Mouse (Mus musculus): Measurements from ENCODE around the gene Cspg4. TPM values are rescaled to one million over a fixed set of nuclear protein-coding genes. Genes with fewer than 3 reads are reported as not detected.

Gene Cspg4
- polyA plus RNA-seq, 1 experiment from 2014 or later: 0.08 TPM

DNA sequence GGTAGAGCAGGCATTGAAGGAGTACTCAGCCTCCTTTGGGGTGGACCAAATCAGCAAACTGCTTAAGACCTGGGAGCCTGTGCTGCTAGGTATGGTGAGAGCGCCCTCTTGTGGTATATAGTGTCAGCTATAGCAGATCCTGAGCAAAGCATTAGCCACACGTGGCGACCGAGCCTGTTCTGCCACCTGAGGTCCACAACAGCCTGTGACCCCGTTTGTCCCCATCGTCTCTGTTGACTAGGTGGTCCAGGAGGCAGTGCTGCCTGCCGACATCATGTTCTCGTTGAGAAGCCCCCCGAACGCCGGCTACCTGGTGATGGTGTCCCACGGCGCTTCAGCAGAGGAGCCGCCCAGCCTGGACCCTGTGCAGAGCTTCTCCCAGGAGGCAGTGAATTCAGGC is 25.0 kb downstream of the Cspg4 start:
- no peak for TF ChIP-seq CTCF (IDR thresholded peaks at IDR 0.05)
- DNase-seq (ENCODE audit: low read depth, low spot score): no peak
- peak; percentile 38 for ATAC-seq

DNA sequence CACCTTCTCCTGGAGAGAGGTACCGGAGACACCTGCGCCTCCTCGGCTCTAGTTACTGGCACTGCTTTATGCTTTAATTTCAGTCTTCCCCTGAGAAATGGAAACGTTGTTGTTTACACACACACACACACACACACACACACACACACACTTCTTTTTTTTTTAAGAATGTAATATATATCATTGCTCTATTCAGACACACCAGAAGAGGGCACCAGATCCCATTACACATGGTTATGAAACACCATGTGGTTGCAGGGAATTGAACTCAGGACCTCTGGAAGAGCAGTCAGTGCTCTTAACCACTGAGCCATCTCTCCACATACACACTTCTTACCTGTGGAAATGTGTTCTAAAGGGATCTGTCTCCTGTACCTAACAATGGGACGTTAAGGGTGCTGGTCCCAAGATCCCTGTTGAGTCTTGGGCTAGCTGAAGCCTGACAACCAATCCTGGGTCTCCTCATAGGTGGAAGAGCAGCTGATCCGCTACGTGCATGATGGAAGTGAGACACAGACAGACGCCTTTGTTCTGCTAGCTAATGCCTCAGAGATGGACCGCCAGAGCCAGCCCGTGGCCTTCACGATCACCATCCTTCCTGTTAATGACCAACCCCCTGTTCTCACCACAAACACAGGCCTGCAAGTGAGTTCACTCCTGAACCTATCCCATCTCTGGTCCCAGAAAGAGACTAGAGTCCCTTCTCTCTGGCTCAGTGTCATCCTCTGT is 25.9 kb downstream of the Cspg4 start:
- TF ChIP-seq CTCF (IDR thresholded peaks at IDR 0.05): no peak
- no peak for ATAC-seq

More for the DNA sequence above, 25.0 kb downstream of the Cspg4 start:
- no peaks in the 10 kb centered on the region for H3K27me3 ChIP-seq
- in situ Hi-C loops (cut with MboI; ENCODE audit: low pct_unique_long_range_greater_than_20kb): loop anchor here (5.0 to 10.0 kb wide), 6 partner anchors 43 to 325 kb away; partner anchors contain the start of gene Man2c1
- CTCF ChIA-PET: interaction anchor here (1.0 to 5.0 kb wide), 7 partner anchors 14 to 58 kb away, joined by 3 to 32 read pairs (median 6); partner anchors contain the start of gene Snx33
- POLR2A ChIA-PET: interaction anchor here (0.6 to 0.9 kb wide), 3 partner anchors 28 to 45 kb away, joined by 3 to 5 read pairs (median 4); no protein-coding TSS in a partner anchor

GRCm38 (mm10) chr9:56891517-56892011 is 26.7 kb downstream of the Cspg4 start:
- no peak for TF ChIP-seq CTCF (IDR thresholded peaks at IDR 0.05)
- DNase-seq (ENCODE audit: low read depth, low spot score) (no peak), ATAC-seq (peak; percentile 18)
- in situ Hi-C loops (cut with MboI; ENCODE audit: low pct_unique_long_range_greater_than_20kb): loop anchor here (5.0 to 10.0 kb wide), 4 partner anchors 53 to 323 kb away; partner anchors contain the start of gene Man2c1
- no peaks in the 10 kb centered on the region for H3K27me3 ChIP-seq
- ChIA-PET POLR2A (interaction anchor here (1.2 to 1.5 kb wide), 2 partner anchors 36 to 59 kb away, joined by 4 to 6 read pairs; partner anchors contain the start of genes Snupn and Snx33), CTCF (interaction anchor here (0.7 to 4.4 kb wide), 15 partner anchors 34 to 329 kb away, joined by 3 to 32 read pairs (median 3); partner anchors contain the start of genes Imp3, Man2c1, Snupn and Snx33)

More for the DNA sequence above, 25.9 kb downstream of the Cspg4 start:
- ChIA-PET POLR2A (interaction anchor here (1.2 to 1.5 kb wide), 2 partner anchors 37 to 60 kb away, joined by 4 to 6 read pairs; partner anchors contain the start of genes Snupn and Snx33), CTCF (interaction anchor here (0.7 to 5.0 kb wide), 15 partner anchors 32 to 240 kb away, joined by 3 to 32 read pairs (median 5); partner anchors contain the start of genes Imp3, Man2c1, Snupn and Snx33)
- in situ Hi-C loops (cut with MboI; ENCODE audit: low pct_unique_long_range_greater_than_20kb): loop anchor here (5.0 to 10.0 kb wide), 4 partner anchors 54 to 324 kb away; partner anchors contain the start of gene Man2c1
- DNase-seq (ENCODE audit: low read depth, low spot score): no peak
- H3K27me3 ChIP-seq: no peaks in the 10 kb centered on the region

DNA sequence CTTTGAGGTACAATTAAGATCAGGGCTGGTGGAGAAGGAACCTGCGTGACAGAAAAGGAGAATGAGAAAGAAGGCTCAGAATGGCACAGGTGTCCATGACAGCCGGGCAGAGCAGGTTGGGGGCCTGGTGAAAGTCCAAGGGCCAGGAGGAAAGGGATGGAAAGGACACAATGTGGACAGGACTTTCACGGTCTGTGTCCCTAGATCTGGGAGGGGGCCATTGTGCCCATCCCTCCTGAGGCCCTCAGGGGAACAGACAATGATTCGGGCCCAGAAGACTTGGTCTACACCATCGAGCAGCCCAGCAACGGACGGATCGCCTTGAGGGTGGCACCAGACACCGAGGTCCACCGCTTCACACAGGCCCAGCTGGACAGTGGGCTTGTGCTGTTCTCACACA is 27.3 kb downstream of the Cspg4 start:
- in situ Hi-C loops (cut with MboI; ENCODE audit: low pct_unique_long_range_greater_than_20kb): loop anchor here (5.0 to 10.0 kb wide), 4 partner anchors 53 to 323 kb away; partner anchors contain the start of gene Man2c1
- POLR2A ChIA-PET: interaction anchor here (1.2 to 1.9 kb wide), 3 partner anchors 33 to 59 kb away, joined by 4 to 6 read pairs (median 6); partner anchors contain the start of genes Snupn and Snx33
- TF ChIP-seq CTCF (IDR thresholded peaks at IDR 0.05): no peak
- no peak for DNase-seq (ENCODE audit: low read depth, low spot score)
- CTCF ChIA-PET: interaction anchor here (0.7 to 4.4 kb wide), 13 partner anchors 33 to 329 kb away, joined by 3 to 32 read pairs (median 4); partner anchors contain the start of genes Imp3, Man2c1, Snupn and Snx33
- ATAC-seq: no peak
- no peaks in the 10 kb centered on the region for H3K27me3 ChIP-seq

GRCm38 (mm10) chr9:56893313-56893712 is 28.5 kb downstream of the Cspg4 start:
- in situ Hi-C loops (cut with MboI; ENCODE audit: low pct_unique_long_range_greater_than_20kb): loop anchor here (5.0 to 10.0 kb wide), 4 partner anchors 51 to 321 kb away; partner anchors contain the start of gene Man2c1
- CTCF ChIA-PET: interaction anchor here (0.9 to 3.0 kb wide), 7 partner anchors 30 to 326 kb away, joined by 3 to 16 read pairs (median 5); partner anchors contain the start of genes Man2c1, Snupn and Snx33
- ATAC-seq (no peak), DNase-seq (ENCODE audit: low read depth, low spot score) (no peak)
- no peak for TF ChIP-seq CTCF (IDR thresholded peaks at IDR 0.05)
- no peaks in the 10 kb centered on the region for H3K27me3 ChIP-seq
- POLR2A ChIA-PET: interaction anchor here (1.3 to 1.9 kb wide), 2 partner anchors 31 to 35 kb away, joined by 3 to 6 read pairs; partner anchors contain the start of gene Snx33

DNA sequence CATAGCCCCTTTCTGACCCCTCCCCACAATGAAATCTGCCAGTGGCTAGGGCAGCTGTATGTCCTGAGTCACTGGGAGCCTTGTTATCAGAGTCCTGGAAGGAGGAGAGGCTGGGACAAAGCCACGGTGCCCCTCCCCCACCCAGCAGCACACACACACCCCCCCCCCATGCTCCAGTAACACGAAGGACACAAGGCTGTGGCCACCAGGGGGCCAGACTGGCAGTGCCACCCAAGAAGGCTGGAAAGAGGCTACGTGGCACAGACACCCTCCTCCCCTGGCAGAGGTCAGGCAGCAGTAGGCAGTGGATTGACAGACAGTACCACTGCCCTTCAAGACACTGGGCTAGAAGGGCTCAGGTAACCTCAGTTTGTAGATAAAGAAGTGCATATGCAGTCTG is 29.2 kb downstream of the Cspg4 start:
- no peak for TF ChIP-seq CTCF (IDR thresholded peaks at IDR 0.05)
- H3K27me3 ChIP-seq: no peaks in the 10 kb centered on the region
- DNase-seq (ENCODE audit: low read depth, low spot score) (no peak), ATAC-seq (no peak)
- POLR2A ChIA-PET: interaction anchor here (1.3 to 1.9 kb wide), 2 partner anchors 31 to 34 kb away, joined by 3 to 6 read pairs; partner anchors contain the start of gene Snx33
- CTCF ChIA-PET: interaction anchor here (0.9 to 2.9 kb wide), 5 partner anchors 29 to 57 kb away, joined by 3 to 10 read pairs (median 5); partner anchors contain the start of genes Snupn and Snx33
- in situ Hi-C loops (cut with MboI; ENCODE audit: low pct_unique_long_range_greater_than_20kb): loop anchor here (5.0 to 10.0 kb wide), 4 partner anchors 51 to 321 kb away; partner anchors contain the start of gene Man2c1

DNA sequence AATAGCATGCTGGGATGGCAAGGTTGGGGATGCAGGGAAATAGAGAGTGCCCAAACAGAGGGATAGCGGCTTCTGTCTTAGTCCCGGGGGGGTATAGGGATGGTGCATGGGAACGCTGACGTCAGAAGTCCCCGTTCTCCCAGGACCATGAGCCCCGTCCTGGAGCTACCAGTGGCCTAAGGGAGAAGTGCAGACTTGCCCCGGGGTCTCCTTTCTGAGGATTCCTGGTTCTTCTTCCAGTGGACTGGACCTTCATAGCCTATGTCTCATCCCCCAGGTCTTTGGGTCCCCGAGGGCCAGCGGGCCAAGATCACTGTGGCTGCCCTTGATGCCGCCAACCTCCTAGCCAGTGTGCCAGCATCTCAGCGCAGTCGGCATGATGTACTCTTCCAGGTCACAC is 31.9 kb downstream of the Cspg4 start:
- ATAC-seq (no peak), DNase-seq (ENCODE audit: low read depth, low spot score) (no peak)
- POLR2A ChIA-PET: interaction anchor here (2.6 kb wide), 1 partner anchor 31 kb away, joined by 7 read pairs; the partner anchor contains the start of gene Snx33
- in situ Hi-C loops (cut with MboI; ENCODE audit: low pct_unique_long_range_greater_than_20kb): loop anchor here (10.0 kb wide), 2 partner anchors 48 to 318 kb away; no protein-coding TSS in a partner anchor
- no peaks in the 10 kb centered on the region for H3K27me3 ChIP-seq
- TF ChIP-seq CTCF (IDR thresholded peaks at IDR 0.05): no peak
- CTCF ChIA-PET: interaction anchor here (2.9 kb wide), 1 partner anchor 31 kb away, joined by 10 read pairs; the partner anchor contains the start of gene Snx33

DNA sequence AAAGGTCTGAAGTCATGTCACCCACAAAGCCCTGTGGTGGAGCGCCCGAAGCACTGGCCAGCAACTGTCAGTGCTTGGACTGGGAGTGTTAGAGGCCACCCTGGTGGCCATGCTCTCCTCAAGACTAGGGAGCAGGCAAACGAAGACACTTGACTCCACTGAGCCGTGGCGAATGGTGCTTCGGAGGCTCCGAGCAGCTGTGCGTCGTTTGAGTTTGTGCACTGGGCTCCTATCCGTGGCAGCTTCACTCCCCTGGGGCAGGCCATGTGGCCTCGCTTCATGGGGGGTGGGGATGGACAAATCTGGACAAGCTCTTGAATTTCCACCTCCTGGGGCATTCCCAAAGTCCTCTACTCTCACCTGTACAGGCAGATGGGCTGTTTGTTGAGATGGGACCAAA is 34.6 kb downstream of the Cspg4 start:
- ChIA-PET CTCF (interaction anchor here (1.2 to 1.3 kb wide), 2 partner anchors 25 to 29 kb away, joined by 3 to 4 read pairs; partner anchors contain the start of gene Snx33), POLR2A (no interaction called here)
- no peak for TF ChIP-seq CTCF (IDR thresholded peaks at IDR 0.05)
- DNase-seq (ENCODE audit: low read depth, low spot score) (no peak), ATAC-seq (no peak)
- in situ Hi-C loops (cut with MboI; ENCODE audit: low pct_unique_long_range_greater_than_20kb): loop anchor here (10.0 kb wide), 2 partner anchors 45 to 315 kb away; no protein-coding TSS in a partner anchor
- no peaks in the 10 kb centered on the region for H3K27me3 ChIP-seq

DNA sequence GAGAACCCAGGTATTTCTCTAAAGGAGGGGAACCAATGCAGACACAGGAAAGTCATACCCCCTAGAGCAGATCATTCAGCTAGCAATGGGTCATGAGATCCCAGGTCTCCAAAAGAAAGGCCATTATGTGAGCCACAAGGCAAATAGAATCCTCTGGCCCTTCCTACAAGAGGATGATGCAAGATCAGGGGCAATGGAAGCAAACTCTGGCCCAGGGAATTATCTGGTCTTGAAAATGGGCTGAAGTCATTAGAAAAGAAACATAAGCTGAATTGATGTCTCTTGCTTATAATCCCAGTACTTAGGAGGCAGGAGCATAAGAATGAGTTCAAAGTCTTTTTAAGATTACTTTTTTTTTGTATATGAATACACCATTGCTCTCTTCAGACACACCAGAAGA is 35.2 kb downstream of the Cspg4 start:
- DNase-seq (ENCODE audit: low read depth, low spot score) (no peak), ATAC-seq (no peak)
- in situ Hi-C loops (cut with MboI; ENCODE audit: low pct_unique_long_range_greater_than_20kb): no loop called here
- no peaks in the 10 kb centered on the region for H3K27me3 ChIP-seq
- TF ChIP-seq CTCF (IDR thresholded peaks at IDR 0.05): no peak
- POLR2A ChIA-PET: no interaction called here
- CTCF ChIA-PET: interaction anchor here (0.8 to 1.3 kb wide), 3 partner anchors 23 to 28 kb away, joined by 3 to 4 read pairs (median 3); partner anchors contain the start of gene Snx33

Measured in Patski (cell line).